Mouse (Mus musculus): ENCODE results near the gene Map2k4. TPM values are rescaled to one million over a fixed set of nuclear protein-coding genes. Genes with fewer than 3 reads are reported as not detected.

The Map2k4 gene
- polyA plus RNA-seq, 1 experiment from 2014 or later: 55.7 TPM

- ATAC-seq (replicated peaks; ENCODE audit: insufficient number of reproducible peaks, insufficient read depth, low FRiP score, low read depth): no peak
- 58% methylated on average over 5 of the region's 5 CpGs for WGBS
- peaks cover 60% of the 10 kb centered on the region for H3K4me1 ChIP-seq (replicated peaks)
- no peaks in the 10 kb centered on the region for H3K27me3 ChIP-seq
- no peaks in the 10 kb centered on the region for H3K36me3 ChIP-seq
- peak overlapping the region; percentile 76; the same call in 1 of the 2 replicates for H3K27ac ChIP-seq
- no peak overlapping the region for H3K9ac ChIP-seq
- H3K4me2 ChIP-seq: no peak overlapping the region
- H3K9me3 ChIP-seq (replicated peaks): no peaks in the 10 kb centered on the region
- H3K4me3 ChIP-seq: no peak overlapping the region
These were observed 141.8 kb downstream of the Map2k4 start for GRCm38 (mm10) chr11:65646314-65646713.

- Histone ChIP-seq H3K4me1 (replicated peaks) (peaks cover 50% of the 10 kb centered on the region), H3K4me2 (no peak overlapping the region), H3K27me3 (no peaks in the 10 kb centered on the region), H3K27ac (peak overlapping the region; percentile 58), H3K4me3 (no peak overlapping the region), H3K9ac (no peak overlapping the region), H3K36me3 (no peaks in the 10 kb centered on the region), H3K9me3 (replicated peaks) (no peaks in the 10 kb centered on the region)
- ATAC-seq (replicated peaks; ENCODE audit: insufficient number of reproducible peaks, insufficient read depth, low FRiP score, low read depth): 0 out of 2 replicates have a peak, but pooled peaks have one; percentile 27
- 42% methylated on average over 4 of the region's 4 CpGs for WGBS
These were observed 143.6 kb downstream of the Map2k4 start for GRCm38 (mm10) chr11:65644539-65644938.

- H3K36me3 ChIP-seq: no peaks in the 10 kb centered on the region
- H3K27ac ChIP-seq: no peak overlapping the region; the same call in 1 of the 2 replicates
- H3K4me2 ChIP-seq: no peak overlapping the region
- H3K9me3 ChIP-seq (replicated peaks): no peaks in the 10 kb centered on the region
- peaks cover 28% of the 10 kb centered on the region for H3K4me1 ChIP-seq (replicated peaks)
- ATAC-seq (replicated peaks; ENCODE audit: insufficient number of reproducible peaks, insufficient read depth, low FRiP score, low read depth): no peak
- H3K4me3 ChIP-seq: no peak overlapping the region
- 56% methylated on average over 6 of the region's 6 CpGs for WGBS
- H3K27me3 ChIP-seq: no peaks in the 10 kb centered on the region
- no peak overlapping the region for H3K9ac ChIP-seq
These were observed 147.8 kb downstream of the Map2k4 start for GRCm38 (mm10) chr11:65640261-65640660.

MicroRNAs within 50 kb of the gene (microRNA counts, 519-probe panel; counts per million panel counts)
- not detected for microRNA mmu-miR-744

Small RNA genes lying within 50 kb of the gene (microRNA-seq; reads per million reads assigned to microRNA genes)
- gene Mir744: 5,010 reads per million, percentile 92 among the genes with 10 or more reads in this experiment

Other genes with a start within 250 kb of the Map2k4 start
- gene Zkscan6, start 18.9 kb upstream of the Map2k4 start, polyA plus RNA-seq (2015; fragmentation: Nextera tagmentation; extraction: Ambion mirVana): 9.5 and 11.0 TPM in 2 replicates